Mouse (Mus musculus): ENCODE measurements around the gene Mstn. TPM values are rescaled to one million over a fixed set of nuclear protein-coding genes. Genes with fewer than 3 reads are reported as not detected.
A peak's percentile ranks its signal among the peaks of the same experiment; 100 is the strongest.

The Mstn gene
- polyA plus RNA-seq, 1 experiment from 2014 or later: 4.3 TPM

- ATAC-seq (replicated peaks; ENCODE audit: insufficient number of reproducible peaks, low FRiP score, low TSS enrichment, low read depth) (no peak), DNase-seq (ENCODE audit: low spot score) (no peak)
- 92% methylated on average over 3 of the region's 3 CpGs for WGBS
- no peaks in the 10 kb centered on the region for H3K36me3 ChIP-seq (replicated peaks; ENCODE audit: control insufficient read depth, insufficient read depth, low read depth, low read length)
- H3K4me2 ChIP-seq (ENCODE audit: low read depth, low read length): no peak overlapping the region
- H3K9me3 ChIP-seq (replicated peaks; ENCODE audit: control insufficient read depth, low read length): no peaks in the 10 kb centered on the region
- no peak overlapping the region for H3K4me3 ChIP-seq (ENCODE audit: low read depth, low read length)
- H3K4me1 ChIP-seq (ENCODE audit: control insufficient read depth, insufficient read depth, low read length): no peaks in the 10 kb centered on the region
- H3K27ac ChIP-seq (replicated peaks; ENCODE audit: low read depth, low read length): no peak overlapping the region
- H3K9ac ChIP-seq (replicated peaks; ENCODE audit: low read length): no peak overlapping the region
- no peaks in the 10 kb centered on the region for H3K27me3 ChIP-seq (ENCODE audit: control insufficient read depth, insufficient read depth, low read length)
These were observed 15.2 kb downstream of the Mstn start for GRCm38 (mm10) chr1:53076656-53077055.

- DNase-seq (ENCODE audit: low spot score) (no peak), ATAC-seq (replicated peaks; ENCODE audit: insufficient number of reproducible peaks, low FRiP score, low TSS enrichment, low read depth) (no peak)
- H3K36me3 ChIP-seq (replicated peaks; ENCODE audit: control insufficient read depth, insufficient read depth, low read depth, low read length): no peaks in the 10 kb centered on the region
- H3K4me2 ChIP-seq (ENCODE audit: low read depth, low read length): no peak overlapping the region
- no peaks in the 10 kb centered on the region for H3K27me3 ChIP-seq (ENCODE audit: control insufficient read depth, insufficient read depth, low read length)
- WGBS: 79% methylated on average over 2 of the region's 2 CpGs
- no peaks in the 10 kb centered on the region for H3K9me3 ChIP-seq (replicated peaks; ENCODE audit: control insufficient read depth, low read length)
- H3K4me3 ChIP-seq (ENCODE audit: low read depth, low read length): no peak overlapping the region
- H3K9ac ChIP-seq (replicated peaks; ENCODE audit: low read length): no peak overlapping the region
- H3K4me1 ChIP-seq (ENCODE audit: control insufficient read depth, insufficient read depth, low read length): no peaks in the 10 kb centered on the region
- H3K27ac ChIP-seq (replicated peaks; ENCODE audit: low read depth, low read length): no peak overlapping the region
These were observed 18.4 kb downstream of the Mstn start for GRCm38 (mm10) chr1:53079876-53080275.

DNA sequence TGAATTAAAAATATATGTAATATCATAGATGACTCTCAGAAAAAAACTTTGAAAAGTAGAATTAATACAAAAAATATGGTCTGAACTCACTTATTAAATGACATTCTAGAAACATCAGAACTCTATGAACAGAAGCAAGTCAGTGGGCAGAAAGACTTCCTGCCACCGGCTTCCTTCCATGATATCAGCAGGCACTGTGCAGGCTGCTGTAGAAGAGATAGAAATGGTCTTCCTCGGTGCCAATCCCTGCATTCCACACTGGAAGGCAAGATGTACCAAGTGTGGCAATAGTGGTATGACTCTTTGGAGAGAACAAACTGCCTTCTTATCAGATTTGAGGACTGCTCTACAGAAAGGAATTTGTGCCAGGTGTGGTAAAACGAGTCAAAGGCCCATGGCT, 19.2 kb downstream of the Mstn start:
- H3K27ac ChIP-seq (replicated peaks; ENCODE audit: low read depth, low read length): no peak overlapping the region
- H3K4me3 ChIP-seq (ENCODE audit: low read depth, low read length): no peak overlapping the region
- no peaks in the 10 kb centered on the region for H3K27me3 ChIP-seq (ENCODE audit: control insufficient read depth, insufficient read depth, low read length)
- 85% methylated on average over 3 of the region's 3 CpGs for WGBS
- H3K4me1 ChIP-seq (ENCODE audit: control insufficient read depth, insufficient read depth, low read length): no peaks in the 10 kb centered on the region
- no peak overlapping the region for H3K9ac ChIP-seq (replicated peaks; ENCODE audit: low read length)
- ATAC-seq (replicated peaks; ENCODE audit: insufficient number of reproducible peaks, low FRiP score, low TSS enrichment, low read depth) (no peak), DNase-seq (ENCODE audit: low spot score) (no peak)
- H3K36me3 ChIP-seq (replicated peaks; ENCODE audit: control insufficient read depth, insufficient read depth, low read depth, low read length): no peaks in the 10 kb centered on the region
- H3K4me2 ChIP-seq (ENCODE audit: low read depth, low read length): no peak overlapping the region
- no peaks in the 10 kb centered on the region for H3K9me3 ChIP-seq (replicated peaks; ENCODE audit: control insufficient read depth, low read length)

GRCm38 (mm10) chr1:53085256-53085655, 23.8 kb downstream of the Mstn start:
- Histone ChIP-seq H3K9me3 (replicated peaks; ENCODE audit: control insufficient read depth, low read length) (no peaks in the 10 kb centered on the region), H3K4me2 (ENCODE audit: low read depth, low read length) (no peak overlapping the region), H3K9ac (replicated peaks; ENCODE audit: low read length) (no peak overlapping the region), H3K27me3 (ENCODE audit: control insufficient read depth, insufficient read depth, low read length) (no peaks in the 10 kb centered on the region), H3K4me1 (ENCODE audit: control insufficient read depth, insufficient read depth, low read length) (no peaks in the 10 kb centered on the region), H3K4me3 (ENCODE audit: low read depth, low read length) (no peak overlapping the region), H3K36me3 (replicated peaks; ENCODE audit: control insufficient read depth, insufficient read depth, low read depth, low read length) (no peaks in the 10 kb centered on the region), H3K27ac (replicated peaks; ENCODE audit: low read depth, low read length) (no peak overlapping the region)
- DNase-seq (ENCODE audit: low spot score): no peak
- no peak; the same call in 1 of the 2 replicates for ATAC-seq (replicated peaks; ENCODE audit: insufficient number of reproducible peaks, low FRiP score, low TSS enrichment, low read depth)
- WGBS: 78% methylated on average over 15 of the region's 15 CpGs

- H3K36me3 ChIP-seq (replicated peaks; ENCODE audit: control insufficient read depth, insufficient read depth, low read depth, low read length): no peaks in the 10 kb centered on the region
- H3K4me2 ChIP-seq (ENCODE audit: low read depth, low read length): no peak overlapping the region
- H3K27me3 ChIP-seq (ENCODE audit: control insufficient read depth, insufficient read depth, low read length): no peaks in the 10 kb centered on the region
- H3K9me3 ChIP-seq (replicated peaks; ENCODE audit: control insufficient read depth, low read length): no peaks in the 10 kb centered on the region
- ATAC-seq (replicated peaks; ENCODE audit: insufficient number of reproducible peaks, low FRiP score, low TSS enrichment, low read depth) (no peak), DNase-seq (ENCODE audit: low spot score) (no peak)
- no peak overlapping the region for H3K9ac ChIP-seq (replicated peaks; ENCODE audit: low read length)
- no peak overlapping the region for H3K27ac ChIP-seq (replicated peaks; ENCODE audit: low read depth, low read length)
- no peak overlapping the region for H3K4me3 ChIP-seq (ENCODE audit: low read depth, low read length)
- WGBS: 73% methylated on average over 4 of the region's 4 CpGs
- no peaks in the 10 kb centered on the region for H3K4me1 ChIP-seq (ENCODE audit: control insufficient read depth, insufficient read depth, low read length)
These were observed 24.6 kb downstream of the Mstn start for GRCm38 (mm10) chr1:53085991-53086390.

GRCm38 (mm10) chr1:53093180-53093579, 31.7 kb downstream of the Mstn start:
- Histone ChIP-seq H3K4me3 (ENCODE audit: low read depth, low read length) (no peak overlapping the region), H3K27ac (replicated peaks; ENCODE audit: low read depth, low read length) (no peak overlapping the region)

GRCm38 (mm10) chr1:53110561-53110960, 49.1 kb downstream of the Mstn start:
- no peaks in the 10 kb centered on the region for H3K9me3 ChIP-seq (replicated peaks; ENCODE audit: control insufficient read depth, low read length)
- H3K27ac ChIP-seq (replicated peaks; ENCODE audit: low read depth, low read length): no peak overlapping the region
- no peak overlapping the region for H3K4me2 ChIP-seq (ENCODE audit: low read depth, low read length)
- DNase-seq (ENCODE audit: low spot score) (no peak), ATAC-seq (replicated peaks; ENCODE audit: insufficient number of reproducible peaks, low FRiP score, low TSS enrichment, low read depth) (no peak)
- no peak overlapping the region for H3K9ac ChIP-seq (replicated peaks; ENCODE audit: low read length)
- no peak overlapping the region for H3K4me3 ChIP-seq (ENCODE audit: low read depth, low read length)
- WGBS: 84% methylated on average over 1 of the region's 1 CpGs
- no peaks in the 10 kb centered on the region for H3K27me3 ChIP-seq (ENCODE audit: control insufficient read depth, insufficient read depth, low read length)
- no peaks in the 10 kb centered on the region for H3K36me3 ChIP-seq (replicated peaks; ENCODE audit: control insufficient read depth, insufficient read depth, low read depth, low read length)
- H3K4me1 ChIP-seq (ENCODE audit: control insufficient read depth, insufficient read depth, low read length): no peaks in the 10 kb centered on the region

More at GRCm38 (mm10) chr1:53093180-53093579, 31.7 kb downstream of the Mstn start:
- Histone ChIP-seq H3K36me3 (replicated peaks; ENCODE audit: control insufficient read depth, insufficient read depth, low read depth, low read length) (no peaks in the 10 kb centered on the region), H3K9ac (replicated peaks; ENCODE audit: low read length) (no peak overlapping the region), H3K4me1 (ENCODE audit: control insufficient read depth, insufficient read depth, low read length) (no peaks in the 10 kb centered on the region), H3K27me3 (ENCODE audit: control insufficient read depth, insufficient read depth, low read length) (no peaks in the 10 kb centered on the region), H3K4me2 (ENCODE audit: low read depth, low read length) (no peak overlapping the region), H3K9me3 (replicated peaks; ENCODE audit: control insufficient read depth, low read length) (no peaks in the 10 kb centered on the region)
- 36% methylated on average over 3 of the region's 3 CpGs for WGBS
- DNase-seq (ENCODE audit: low spot score) (peak; percentile 12), ATAC-seq (replicated peaks; ENCODE audit: insufficient number of reproducible peaks, low FRiP score, low TSS enrichment, low read depth) (no peak)
